9 mouse cellular contexts compared by ENCODE assay signal in the genomic region with DNA sequence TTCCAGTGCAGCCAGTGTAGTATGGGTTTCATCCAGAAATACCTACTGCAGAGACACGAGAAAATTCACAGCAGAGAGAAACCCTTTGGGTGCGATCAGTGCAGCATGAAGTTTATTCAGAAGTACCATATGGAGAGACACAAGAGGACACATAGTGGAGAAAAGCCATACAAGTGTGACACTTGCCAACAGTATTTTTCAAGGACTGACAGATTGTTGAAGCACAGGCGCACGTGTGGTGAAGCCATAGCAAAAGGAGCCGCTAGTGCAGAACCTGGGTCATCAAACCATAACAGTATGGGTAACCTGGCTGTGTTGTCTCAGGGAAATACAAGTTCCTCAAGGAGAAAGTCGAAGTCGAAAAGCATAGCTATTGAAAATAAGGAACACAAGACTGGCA. TPM values are rescaled to one million over a fixed set of nuclear protein-coding genes. Genes with fewer than 3 reads are reported as not detected.
DNase-seq lines count a peak whose midpoint lies in the region; ATAC-seq and TF ChIP-seq lines count a peak whose summit lies in the region.
"Had no signal": no experiment of that assay in that cellular context is flagged by ENCODE, and none has a peak within 500 bp of the region (broad histone marks: within the 10 kb centered on the region; RNA-seq: fewer than 3 reads in every experiment).

No protein-coding gene starts in this region.

- no peaks in the 10 kb centered on the region for H3K9me3 ChIP-seq in hindbrain, embryonic 13.5 days
- H3K9me3 ChIP-seq in midbrain, embryonic 15.5 days: no peaks in the 10 kb centered on the region

- TF ChIP-seq POLR2A in kidney, adult 2 months (IDR thresholded peaks at IDR 0.05; ENCODE audit: low read depth, low read length): no peak

- no peak for TF ChIP-seq CTCF in kidney, adult 2 months (conservative IDR thresholded peaks at IDR 0.05; ENCODE audit: insufficient read depth, insufficient read length, low read depth, low read length)

- DNase-seq in kidney, adult 2 months: no peak
- DNase-seq in kidney, postnatal 25 days: no peak
- DNase-seq in brain, adult 2 months (ENCODE audit: low read depth, low spot score): peak; percentile 22
- no peak for DNase-seq in Muller cell, postnatal 12 days (ENCODE audit: inconsistent ontology term)
- DNase-seq in urinary bladder, postnatal 10 days (ENCODE audit: low spot score): no peak
- no peak for DNase-seq in frontal cortex, postnatal 25 days (ENCODE audit: low spot score in 2 of 2)

- no peak overlapping the region for H3K27ac ChIP-seq in kidney, adult 2 months (ENCODE audit: insufficient read depth, low read depth, low read length)
- peak overlapping the region; percentile 96; the same call in 1 of the 2 replicates for H3K27ac ChIP-seq in hindbrain, embryonic 13.5 days
- H3K27ac ChIP-seq in midbrain, embryonic 15.5 days: 0 out of 2 replicates have a peak overlapping the region, but pooled peaks have one; percentile 96

- WGBS in kidney, adult 2 months: 68% methylated on average over 7 of the region's 7 CpGs
- WGBS in hindbrain, embryonic 13.5 days: 88% methylated on average over 7 of the region's 7 CpGs
- WGBS in midbrain, embryonic 15.5 days: 93% methylated on average over 7 of the region's 7 CpGs

- peak overlapping the region; percentile 63 for H3K4me3 ChIP-seq in kidney, adult 2 months (ENCODE audit: insufficient read depth, low read depth, low read length)
- H3K4me3 ChIP-seq in hindbrain, embryonic 13.5 days: peak overlapping the region; percentile 80
- H3K4me3 ChIP-seq in midbrain, embryonic 15.5 days: peak overlapping the region; percentile 72

- H3K4me2 ChIP-seq in hindbrain, embryonic 13.5 days: peak overlapping the region; percentile 88
- peak overlapping the region; percentile 81 for H3K4me2 ChIP-seq in midbrain, embryonic 15.5 days

- peak overlapping the region; percentile 97 for H3K9ac ChIP-seq in hindbrain, embryonic 13.5 days
- peak overlapping the region; percentile 96 for H3K9ac ChIP-seq in midbrain, embryonic 15.5 days

- no peak for ATAC-seq in hindbrain, embryonic 13.5 days (ENCODE audit: low FRiP score)
- ATAC-seq in midbrain, embryonic 15.5 days (replicated peaks): no peak

- H3K4me1 ChIP-seq in kidney, adult 2 months (ENCODE audit: control insufficient read depth, insufficient read depth, low read length): peaks cover 18% of the 10 kb centered on the region; the same call in 1 of the 2 replicates
- peaks cover 36% of the 10 kb centered on the region for H3K4me1 ChIP-seq in hindbrain, embryonic 13.5 days (replicated peaks)
- peaks cover 38% of the 10 kb centered on the region for H3K4me1 ChIP-seq in midbrain, embryonic 15.5 days

- H3K27me3 ChIP-seq in kidney, adult 2 months (replicated peaks; ENCODE audit: control insufficient read depth, insufficient read depth, low read length): no peaks in the 10 kb centered on the region
- no peaks in the 10 kb centered on the region for H3K27me3 ChIP-seq in hindbrain, embryonic 13.5 days
- H3K27me3 ChIP-seq in midbrain, embryonic 15.5 days (replicated peaks): no peaks in the 10 kb centered on the region
- H3K27me3 ChIP-seq: Patski had no signal

- H3K36me3 ChIP-seq in kidney, adult 2 months (ENCODE audit: control insufficient read depth, insufficient read depth, low read length): peaks cover 3% of the 10 kb centered on the region; the same call in 1 of the 2 replicates
- peaks cover 21% of the 10 kb centered on the region for H3K36me3 ChIP-seq in hindbrain, embryonic 13.5 days
- peaks cover 17% of the 10 kb centered on the region for H3K36me3 ChIP-seq in midbrain, embryonic 15.5 days (replicated peaks)

RNA-seq across cellular contexts. Expression of a gene that starts 1.4 kb away (rescaled TPM):
- polyA plus RNA-seq in kidney, adult 2 months (2012; rRNA removed): 1.8 and 2.3 TPM in 2 replicates
- 25.0 and 25.6 TPM in 2 replicates for polyA plus RNA-seq in hindbrain, embryonic 13.5 days (2015; fragmentation: Nextera tagmentation; extraction: Ambion mirVana)
- 23.9 TPM in 2 replicates for polyA plus RNA-seq in midbrain, embryonic 15.5 days (2015; fragmentation: Nextera tagmentation; extraction: Ambion mirVana)
